Mouse (Mus musculus): ENCODE measurements at regions not wholly inside any gene's neighbourhood (a gene's known extent, or its start where the extent isn't known, plus 50 kb on each side); places are given as distances from the start of the nearest gene placed in this dataset.

DNA sequence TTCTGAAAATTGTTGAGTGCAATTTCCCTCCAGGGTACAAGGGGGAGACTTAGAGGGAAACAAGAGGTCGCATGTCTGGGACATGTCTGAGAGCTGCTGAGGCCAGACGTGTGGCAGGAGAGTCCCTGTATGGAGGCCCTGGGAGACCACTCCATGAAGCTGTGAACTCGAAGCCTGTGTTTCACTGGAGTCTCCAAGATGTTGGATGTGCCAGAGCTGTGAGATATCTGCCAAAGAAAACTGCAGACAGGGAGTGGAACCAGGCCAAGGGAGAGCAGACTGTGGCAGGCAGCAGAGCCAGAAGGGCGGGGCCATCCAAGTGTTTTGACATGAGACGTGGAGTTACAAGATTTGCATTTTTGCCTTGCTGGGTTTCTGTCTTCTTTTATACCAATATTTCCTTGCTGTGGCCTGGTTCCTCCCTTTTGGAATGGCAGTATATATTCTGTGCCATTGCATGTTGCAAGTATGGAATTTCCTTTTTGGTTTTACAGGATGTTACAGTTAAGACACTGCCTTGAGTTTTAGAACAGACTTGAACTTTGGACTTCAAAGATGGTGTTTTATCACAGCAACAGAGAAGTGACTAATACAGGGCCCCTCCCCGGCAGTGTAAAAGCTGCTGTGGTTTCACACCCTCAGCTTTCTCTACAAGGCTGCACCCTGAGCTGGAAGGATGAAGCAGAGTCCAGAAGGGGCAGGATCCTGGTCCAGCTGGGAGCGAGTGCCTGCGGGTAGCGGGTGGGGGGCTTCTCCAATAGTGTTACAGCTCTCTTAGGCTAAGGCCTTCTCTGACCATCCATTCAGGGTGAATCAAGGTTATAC lies 85.0 kb upstream of the Prok2 start:
- TF ChIP-seq NRF1 (IDR thresholded peaks at IDR 0.05; ENCODE audit: insufficient read depth, low read depth, low read length, poor library complexity, severe bottlenecking) (no peak), MAZ (IDR thresholded peaks at IDR 0.05; ENCODE audit: low read depth, low read length) (no peak), CTCF (IDR thresholded peaks at IDR 0.05 in 2 of 3, conservative IDR thresholded peaks at IDR 0.05 in 1 of 3; ENCODE audit: control insufficient read depth in 1 of 3, insufficient read depth in 1 of 3, low read depth in 2 of 3, low read length in 3 of 3, poor library complexity in 1 of 3, severe bottlenecking in 1 of 3) (no peak), NELFE (IDR thresholded peaks at IDR 0.05; ENCODE audit: low read depth, low read length) (no peak), TCF12 (IDR thresholded peaks at IDR 0.05; ENCODE audit: low read depth, low read length) (no peak)

Measured in MEL (cell line).